Mouse (Mus musculus): ENCODE data around the gene Sipa1l1. TPM values are rescaled to one million over a fixed set of nuclear protein-coding genes. Genes with fewer than 3 reads are reported as not detected.

Sipa1l1 gene
- total and polyA plus RNA-seq, 3 experiments, result 141 to 365 (median 161) TPM

GRCm38 (mm10) chr12:82402635-82403034 is 233.5 kb downstream of the Sipa1l1 start:
- TF ChIP-seq GATA1 (IDR thresholded peaks at IDR 0.05; ENCODE audit: borderline replicate concordance, low read length) (no peak), TAL1 (conservative IDR thresholded peaks at IDR 0.05; ENCODE audit: low read depth, low read length) (no peak), POLR2AphosphoS5 (IDR thresholded peaks at IDR 0.05; ENCODE audit: insufficient replicate concordance, low read depth, low read length) (no peak), GATA2 (IDR thresholded peaks at IDR 0.05; ENCODE audit: borderline replicate concordance, low read depth, low read length) (no peak), CTCF (IDR thresholded peaks at IDR 0.05; ENCODE audit: low read depth, low read length) (no peak)
- no peaks in the 10 kb centered on the region for H3K9me3 ChIP-seq (replicated peaks)
- H3K27me3 ChIP-seq (ENCODE audit: insufficient read depth, low read length), result no peaks in the 10 kb centered on the region
- ATAC-seq (ENCODE audit: extremely low read depth, insufficient number of reproducible peaks, low FRiP score, poor library complexity, severe bottlenecking) (no peak), DNase-seq (ENCODE audit: low spot score) (no peak)
- peaks cover 3% of the 10 kb centered on the region for H3K4me1 ChIP-seq (ENCODE audit: insufficient read depth, low read depth, low read length)
- H3K36me3 ChIP-seq (replicated peaks), result peaks cover 100% of the 10 kb centered on the region
- no peak overlapping the region for H3K4me3 ChIP-seq (ENCODE audit: low read depth, low read length)

GRCm38 (mm10) chr12:82407531-82408255 is 238.6 kb downstream of the Sipa1l1 start:
- ATAC-seq (ENCODE audit: extremely low read depth, insufficient number of reproducible peaks, low FRiP score, poor library complexity, severe bottlenecking), result no peak
- DNase-seq (ENCODE audit: low spot score), result no peak
- Histone ChIP-seq H3K27me3 (ENCODE audit: insufficient read depth, low read length) (no peaks in the 10 kb centered on the region), H3K4me3 (ENCODE audit: low read depth, low read length) (no peak overlapping the region), H3K36me3 (replicated peaks) (peaks cover 100% of the 10 kb centered on the region), H3K4me1 (ENCODE audit: insufficient read depth, low read depth, low read length) (no peaks in the 10 kb centered on the region), H3K9me3 (replicated peaks) (no peaks in the 10 kb centered on the region)
- TF ChIP-seq CTCF (IDR thresholded peaks at IDR 0.05; ENCODE audit: low read depth, low read length) (no peak), POLR2AphosphoS5 (IDR thresholded peaks at IDR 0.05; ENCODE audit: insufficient replicate concordance, low read depth, low read length) (no peak), GATA2 (IDR thresholded peaks at IDR 0.05; ENCODE audit: borderline replicate concordance, low read depth, low read length) (no peak), TAL1 (conservative IDR thresholded peaks at IDR 0.05; ENCODE audit: low read depth, low read length) (no peak), GATA1 (IDR thresholded peaks at IDR 0.05; ENCODE audit: borderline replicate concordance, low read length) (no peak)

- no peaks in the 10 kb centered on the region for H3K27me3 ChIP-seq (ENCODE audit: insufficient read depth, low read length)
- H3K36me3 ChIP-seq (replicated peaks), result peaks cover 100% of the 10 kb centered on the region
- no peaks in the 10 kb centered on the region for H3K9me3 ChIP-seq (replicated peaks)
- DNase-seq (ENCODE audit: low spot score), result no peak
- no peaks in the 10 kb centered on the region for H3K4me1 ChIP-seq (ENCODE audit: insufficient read depth, low read depth, low read length)
- H3K4me3 ChIP-seq (ENCODE audit: low read depth, low read length), result no peak overlapping the region
- no peak for TF ChIP-seq TAL1 (conservative IDR thresholded peaks at IDR 0.05; ENCODE audit: low read depth, low read length)
- TF ChIP-seq POLR2AphosphoS5 (IDR thresholded peaks at IDR 0.05; ENCODE audit: insufficient replicate concordance, low read depth, low read length), result no peak
- no peak for TF ChIP-seq GATA1 (IDR thresholded peaks at IDR 0.05; ENCODE audit: borderline replicate concordance, low read length)
- TF ChIP-seq CTCF (IDR thresholded peaks at IDR 0.05; ENCODE audit: low read depth, low read length), result no peak
- TF ChIP-seq GATA2 (IDR thresholded peaks at IDR 0.05; ENCODE audit: borderline replicate concordance, low read depth, low read length), result no peak
- no peak for ATAC-seq (ENCODE audit: extremely low read depth, insufficient number of reproducible peaks, low FRiP score, poor library complexity, severe bottlenecking)
Observed at GRCm38 (mm10) chr12:82408486-82408885, 239.4 kb downstream of the Sipa1l1 start.

- H3K4me1 ChIP-seq (ENCODE audit: insufficient read depth, low read depth, low read length), result no peaks in the 10 kb centered on the region
- no peak for TF ChIP-seq TAL1 (conservative IDR thresholded peaks at IDR 0.05; ENCODE audit: low read depth, low read length)
- no peak for TF ChIP-seq CTCF (IDR thresholded peaks at IDR 0.05; ENCODE audit: low read depth, low read length)
- TF ChIP-seq GATA2 (IDR thresholded peaks at IDR 0.05; ENCODE audit: borderline replicate concordance, low read depth, low read length), result no peak
- no peak for TF ChIP-seq POLR2AphosphoS5 (IDR thresholded peaks at IDR 0.05; ENCODE audit: insufficient replicate concordance, low read depth, low read length)
- no peak for TF ChIP-seq GATA1 (IDR thresholded peaks at IDR 0.05; ENCODE audit: borderline replicate concordance, low read length)
- H3K36me3 ChIP-seq (replicated peaks), result peaks cover 100% of the 10 kb centered on the region
- no peak overlapping the region for H3K4me3 ChIP-seq (ENCODE audit: low read depth, low read length)
- ATAC-seq (ENCODE audit: extremely low read depth, insufficient number of reproducible peaks, low FRiP score, poor library complexity, severe bottlenecking), result no peak
- no peaks in the 10 kb centered on the region for H3K9me3 ChIP-seq (replicated peaks)
- DNase-seq (ENCODE audit: low spot score), result no peak
- H3K27me3 ChIP-seq (ENCODE audit: insufficient read depth, low read length), result no peaks in the 10 kb centered on the region
Observed at GRCm38 (mm10) chr12:82409686-82410472, 240.8 kb downstream of the Sipa1l1 start.

- no peak overlapping the region for H3K4me3 ChIP-seq (ENCODE audit: low read depth, low read length)
- no peak for ATAC-seq (ENCODE audit: extremely low read depth, insufficient number of reproducible peaks, low FRiP score, poor library complexity, severe bottlenecking)
- TF ChIP-seq GATA1 (IDR thresholded peaks at IDR 0.05; ENCODE audit: borderline replicate concordance, low read length) (no peak), GATA2 (IDR thresholded peaks at IDR 0.05; ENCODE audit: borderline replicate concordance, low read depth, low read length) (no peak), TAL1 (conservative IDR thresholded peaks at IDR 0.05; ENCODE audit: low read depth, low read length) (no peak), CTCF (IDR thresholded peaks at IDR 0.05; ENCODE audit: low read depth, low read length) (no peak), POLR2AphosphoS5 (IDR thresholded peaks at IDR 0.05; ENCODE audit: insufficient replicate concordance, low read depth, low read length) (no peak)
- H3K4me1 ChIP-seq (ENCODE audit: insufficient read depth, low read depth, low read length), result no peaks in the 10 kb centered on the region
- no peak for DNase-seq (ENCODE audit: low spot score)
- peaks cover 100% of the 10 kb centered on the region for H3K36me3 ChIP-seq (replicated peaks)
- H3K27me3 ChIP-seq (ENCODE audit: insufficient read depth, low read length), result no peaks in the 10 kb centered on the region
- no peaks in the 10 kb centered on the region for H3K9me3 ChIP-seq (replicated peaks)
Observed at GRCm38 (mm10) chr12:82412291-82413032, 243.3 kb downstream of the Sipa1l1 start.

Data from G1E (cell line).